Mouse (Mus musculus): ENCODE data around the gene Prkar1b. TPM values are rescaled to one million over a fixed set of nuclear protein-coding genes. Genes with fewer than 3 reads are reported as not detected.

The Prkar1b gene
- polyA plus RNA-seq, 1 experiment from 2014 or later, result 93.8 TPM

- no peak for DNase-seq (ENCODE audit: low spot score)
Measured at GRCm38 (mm10) chr5:139088173-139088572, 61.6 kb downstream of the Prkar1b start.

GRCm38 (mm10) chr5:139084831-139085519 lies 64.8 kb downstream of the Prkar1b start:
- Histone ChIP-seq H3K4me3 (ENCODE audit: low read depth, low read length) (no peak overlapping the region), H3K9me3 (replicated peaks; ENCODE audit: control insufficient read depth, low read length) (no peaks in the 10 kb centered on the region; the same call in 1 of the 2 replicates), H3K27me3 (replicated peaks; ENCODE audit: control insufficient read depth, insufficient read depth, low read length) (no peaks in the 10 kb centered on the region), H3K36me3 (ENCODE audit: control insufficient read depth, insufficient read depth, low read length) (no peaks in the 10 kb centered on the region), H3K4me2 (ENCODE audit: low read length) (no peak overlapping the region), H3K9ac (ENCODE audit: low read length) (no peak overlapping the region), H3K4me1 (ENCODE audit: control insufficient read depth, insufficient read depth, low read length) (no peaks in the 10 kb centered on the region), H3K27ac (ENCODE audit: low read depth, low read length) (no peak overlapping the region)
- DNase-seq (ENCODE audit: low spot score) (peak; percentile 27), ATAC-seq (no peak)
- WGBS, result 83% methylated on average over 7 of the region's 7 CpGs

More at GRCm38 (mm10) chr5:139088173-139088572, 61.6 kb downstream of the Prkar1b start:
- ATAC-seq, result no peak
- Histone ChIP-seq H3K36me3 (ENCODE audit: control insufficient read depth, insufficient read depth, low read length) (no peaks in the 10 kb centered on the region), H3K4me1 (ENCODE audit: control insufficient read depth, insufficient read depth, low read length) (no peaks in the 10 kb centered on the region), H3K27me3 (replicated peaks; ENCODE audit: control insufficient read depth, insufficient read depth, low read length) (no peaks in the 10 kb centered on the region), H3K9ac (ENCODE audit: low read length) (no peak overlapping the region), H3K27ac (ENCODE audit: low read depth, low read length) (no peak overlapping the region), H3K4me3 (ENCODE audit: low read depth, low read length) (no peak overlapping the region), H3K4me2 (ENCODE audit: low read length) (no peak overlapping the region), H3K9me3 (replicated peaks; ENCODE audit: control insufficient read depth, low read length) (no peaks in the 10 kb centered on the region; the same call in 1 of the 2 replicates)
- 93% methylated on average over 5 of the region's 5 CpGs for WGBS

- no peak for ATAC-seq
- no peak for DNase-seq (ENCODE audit: low spot score)
- no peaks in the 10 kb centered on the region for H3K27me3 ChIP-seq (replicated peaks; ENCODE audit: control insufficient read depth, insufficient read depth, low read length)
- no peaks in the 10 kb centered on the region for H3K36me3 ChIP-seq (ENCODE audit: control insufficient read depth, insufficient read depth, low read length)
- no peaks in the 10 kb centered on the region; the same call in 1 of the 2 replicates for H3K9me3 ChIP-seq (replicated peaks; ENCODE audit: control insufficient read depth, low read length)
- no peaks in the 10 kb centered on the region for H3K4me1 ChIP-seq (ENCODE audit: control insufficient read depth, insufficient read depth, low read length)
- H3K27ac ChIP-seq (ENCODE audit: low read depth, low read length), result no peak overlapping the region
- no peak overlapping the region for H3K9ac ChIP-seq (ENCODE audit: low read length)
- H3K4me2 ChIP-seq (ENCODE audit: low read length), result no peak overlapping the region
- no peak overlapping the region for H3K4me3 ChIP-seq (ENCODE audit: low read depth, low read length)
- 88% methylated on average over 6 of the region's 6 CpGs for WGBS
Measured at GRCm38 (mm10) chr5:139084302-139084701, 65.5 kb downstream of the Prkar1b start.

- Histone ChIP-seq H3K27ac (ENCODE audit: low read depth, low read length) (no peak overlapping the region), H3K4me3 (ENCODE audit: low read depth, low read length) (no peak overlapping the region), H3K9ac (ENCODE audit: low read length) (no peak overlapping the region), H3K27me3 (replicated peaks; ENCODE audit: control insufficient read depth, insufficient read depth, low read length) (no peaks in the 10 kb centered on the region), H3K36me3 (ENCODE audit: control insufficient read depth, insufficient read depth, low read length) (no peaks in the 10 kb centered on the region), H3K4me2 (ENCODE audit: low read length) (no peak overlapping the region), H3K9me3 (replicated peaks; ENCODE audit: control insufficient read depth, low read length) (no peaks in the 10 kb centered on the region; the same call in 1 of the 2 replicates), H3K4me1 (ENCODE audit: control insufficient read depth, insufficient read depth, low read length) (no peaks in the 10 kb centered on the region)
- WGBS, result 71% methylated on average over 4 of the region's 4 CpGs
- ATAC-seq, result no peak
- DNase-seq (ENCODE audit: low spot score), result no peak
Measured at GRCm38 (mm10) chr5:139083841-139084240, 66.0 kb downstream of the Prkar1b start.

GRCm38 (mm10) chr5:139081370-139081769 lies 68.4 kb downstream of the Prkar1b start:
- WGBS, result 52% methylated on average over 6 of the region's 6 CpGs

GRCm38 (mm10) chr5:139078156-139078462 lies 71.7 kb downstream of the Prkar1b start:
- DNase-seq (ENCODE audit: low spot score) (peak; percentile 70), ATAC-seq (peak; percentile 80)
- no peak overlapping the region for H3K9ac ChIP-seq (ENCODE audit: low read length)
- no peak overlapping the region for H3K4me2 ChIP-seq (ENCODE audit: low read length)
- H3K27me3 ChIP-seq (replicated peaks; ENCODE audit: control insufficient read depth, insufficient read depth, low read length), result no peaks in the 10 kb centered on the region
- no peaks in the 10 kb centered on the region for H3K36me3 ChIP-seq (ENCODE audit: control insufficient read depth, insufficient read depth, low read length)
- no peak overlapping the region for H3K27ac ChIP-seq (ENCODE audit: low read depth, low read length)
- H3K4me3 ChIP-seq (ENCODE audit: low read depth, low read length), result no peak overlapping the region
- peaks cover 10% of the 10 kb centered on the region; the same call in 1 of the 2 replicates for H3K4me1 ChIP-seq (ENCODE audit: control insufficient read depth, insufficient read depth, low read length)
- H3K9me3 ChIP-seq (replicated peaks; ENCODE audit: control insufficient read depth, low read length), result no peaks in the 10 kb centered on the region
- 27% methylated on average over 4 of the region's 4 CpGs for WGBS

More at GRCm38 (mm10) chr5:139081370-139081769, 68.4 kb downstream of the Prkar1b start:
- Histone ChIP-seq H3K27me3 (replicated peaks; ENCODE audit: control insufficient read depth, insufficient read depth, low read length) (no peaks in the 10 kb centered on the region), H3K4me2 (ENCODE audit: low read length) (no peak overlapping the region), H3K9me3 (replicated peaks; ENCODE audit: control insufficient read depth, low read length) (no peaks in the 10 kb centered on the region), H3K36me3 (ENCODE audit: control insufficient read depth, insufficient read depth, low read length) (no peaks in the 10 kb centered on the region), H3K4me3 (ENCODE audit: low read depth, low read length) (no peak overlapping the region), H3K9ac (ENCODE audit: low read length) (no peak overlapping the region), H3K4me1 (ENCODE audit: control insufficient read depth, insufficient read depth, low read length) (peaks cover 10% of the 10 kb centered on the region; the same call in 1 of the 2 replicates), H3K27ac (ENCODE audit: low read depth, low read length) (no peak overlapping the region)
- ATAC-seq, result no peak
- no peak for DNase-seq (ENCODE audit: low spot score)

GRCm38 (mm10) chr5:139077311-139078155 lies 72.3 kb downstream of the Prkar1b start:
- Histone ChIP-seq H3K27ac (ENCODE audit: low read depth, low read length) (no peak overlapping the region), H3K4me2 (ENCODE audit: low read length) (no peak overlapping the region), H3K9ac (ENCODE audit: low read length) (no peak overlapping the region), H3K4me3 (ENCODE audit: low read depth, low read length) (no peak overlapping the region), H3K4me1 (ENCODE audit: control insufficient read depth, insufficient read depth, low read length) (peaks cover 10% of the 10 kb centered on the region; the same call in 1 of the 2 replicates), H3K36me3 (ENCODE audit: control insufficient read depth, insufficient read depth, low read length) (no peaks in the 10 kb centered on the region), H3K27me3 (replicated peaks; ENCODE audit: control insufficient read depth, insufficient read depth, low read length) (no peaks in the 10 kb centered on the region), H3K9me3 (replicated peaks; ENCODE audit: control insufficient read depth, low read length) (no peaks in the 10 kb centered on the region)
- 48% methylated on average over 11 of the region's 11 CpGs for WGBS
- DNase-seq (ENCODE audit: low spot score), result peak; percentile 48
- ATAC-seq, result no peak

- WGBS, result 81% methylated on average over 7 of the region's 7 CpGs
- Histone ChIP-seq H3K27ac (ENCODE audit: low read depth, low read length) (no peak overlapping the region), H3K4me3 (ENCODE audit: low read depth, low read length) (no peak overlapping the region), H3K36me3 (ENCODE audit: control insufficient read depth, insufficient read depth, low read length) (no peaks in the 10 kb centered on the region), H3K9ac (ENCODE audit: low read length) (no peak overlapping the region), H3K4me2 (ENCODE audit: low read length) (no peak overlapping the region), H3K27me3 (replicated peaks; ENCODE audit: control insufficient read depth, insufficient read depth, low read length) (no peaks in the 10 kb centered on the region), H3K4me1 (ENCODE audit: control insufficient read depth, insufficient read depth, low read length) (peaks cover 10% of the 10 kb centered on the region; the same call in 1 of the 2 replicates), H3K9me3 (replicated peaks; ENCODE audit: control insufficient read depth, low read length) (no peaks in the 10 kb centered on the region)
- ATAC-seq (no peak), DNase-seq (ENCODE audit: low spot score) (no peak)
Measured at GRCm38 (mm10) chr5:139076450-139076849, 73.4 kb downstream of the Prkar1b start.
